Mouse (Mus musculus): ENCODE results near the gene Zfp593.

GRCm38 (mm10) chr4:134230431-134230830 is 15.0 kb downstream of the Zfp593 start:
- TF ChIP-seq EP300 (IDR thresholded peaks at IDR 0.05; ENCODE audit: low read depth) = no peak
- TF ChIP-seq CTCF (IDR thresholded peaks at IDR 0.05; ENCODE audit: low read depth) = no peak

Measured in liver, postnatal 0 days (tissue).